Mouse (Mus musculus) gastrocnemius, adult 2 months (tissue): Measurements from ENCODE around the gene Mfap3. TPM values are rescaled to one million over a fixed set of nuclear protein-coding genes. Genes with fewer than 3 reads are reported as not detected.
A peak's percentile ranks its signal among the peaks of the same experiment; 100 is the strongest.

Experiments used
- DNase-seq: peaks from one replicate; pipeline ENCODE4 v3.0.0; 2022
- H3K27ac ChIP-seq: fragments of 200-600 bp; 2 replicates; pipeline ENCODE4 v1.8.1; 2022; ENCODE audit warnings: mild to moderate bottlenecking
- H3K4me3 ChIP-seq: fragments of 200-600 bp; 2 replicates; pipeline ENCODE4 v1.8.1; 2022; ENCODE audit warnings: mild to moderate bottlenecking, moderate library complexity
- CTCF ChIP-seq: fragments of 200-600 bp; IDR thresholded peaks from 2 replicates; pipeline ENCODE4 v1.8.1; 2022; ENCODE audit warnings: antibody characterized with exemption, mild to moderate bottlenecking, moderate library complexity
- intact Hi-C: fragments of 180-260 bp; cut with DNase I; formaldehyde crosslinking; loops from one replicate; pipeline ENCODE4 v1.15.1; 2025
- long read RNA-seq, 2 experiments: library from polyadenylated mRNA; stranded (forward); transcript quantifications; one replicate each; pipeline ENCODE4 v2.0.0; 2021
- total RNA-seq, 2 experiments: library from RNA; stranded (reverse); gene quantifications; 2 replicates each; pipeline ENCODE4 v1.2.3; 2021

The Mfap3 gene
- total RNA-seq = 1 to 10 TPM; 7.6 to 9.2 TPM
- long read RNA-seq, experiment 1, full-length matches to known transcripts = 7 of 7 reads
- long read RNA-seq, experiment 1, partial matches to known transcripts = 0 of 7 reads
- long read RNA-seq, experiment 1, other reads (novel, unspliced or antisense) = 0 of 7 reads
- long read RNA-seq, experiment 2, full-length matches to known transcripts = 6 of 7 reads
- long read RNA-seq, experiment 2, partial matches to known transcripts = 0 of 7 reads
- long read RNA-seq, experiment 2, other reads (novel, unspliced or antisense) = 1 of 7 reads

- intact Hi-C loops = no loop called here
- Histone ChIP-seq H3K27ac (peak within 1 kb of the TSS; percentile 91), H3K4me3 (peak within 1 kb of the TSS; percentile 96)
- no peak for TF ChIP-seq CTCF
- peak; percentile 95 for DNase-seq
Observed at GRCm38 (mm10) chr11:57518091-57518750, at the start of gene Mfap3, which contains the start of gene Fam114a2. Mfap3 (plus strand) TSS chr11:57518664. Fam114a2 (minus strand) TSS chr11:57518617.

- TF ChIP-seq CTCF = peak; percentile 45
- intact Hi-C loops = loop anchor here (5.0 kb wide), 1 partner anchor 1336 kb away; no protein-coding TSS in a partner anchor
- no peak overlapping the region for H3K4me3 ChIP-seq
- DNase-seq = no peak
- H3K27ac ChIP-seq = no peak overlapping the region
Observed at GRCm38 (mm10) chr11:57468706-57469105, 49.8 kb upstream of the Mfap3 start.

- H3K4me3 ChIP-seq = no peak overlapping the region
- DNase-seq = no peak
- TF ChIP-seq CTCF = no peak
- intact Hi-C loops = no loop called here
- no peak overlapping the region for H3K27ac ChIP-seq
Observed at GRCm38 (mm10) chr11:57470056-57470455, 48.4 kb upstream of the Mfap3 start.

GRCm38 (mm10) chr11:57470979-57471378 is 47.5 kb upstream of the Mfap3 start:
- intact Hi-C loops = no loop called here
- Histone ChIP-seq H3K27ac (no peak overlapping the region), H3K4me3 (no peak overlapping the region)
- DNase-seq = no peak
- no peak for TF ChIP-seq CTCF

GRCm38 (mm10) chr11:57474296-57474941 is 44.0 kb upstream of the Mfap3 start:
- H3K4me3 ChIP-seq = no peak overlapping the region
- H3K27ac ChIP-seq = no peak overlapping the region
- no peak for DNase-seq
- intact Hi-C loops = no loop called here
- no peak for TF ChIP-seq CTCF

- H3K27ac ChIP-seq = no peak overlapping the region
- intact Hi-C loops = no loop called here
- DNase-seq = peak; percentile 48
- H3K4me3 ChIP-seq = no peak overlapping the region
- TF ChIP-seq CTCF = peak; percentile 64
Observed at GRCm38 (mm10) chr11:57475119-57475518, 43.3 kb upstream of the Mfap3 start.

- Histone ChIP-seq H3K27ac (no peak overlapping the region), H3K4me3 (no peak overlapping the region)
- intact Hi-C loops = no loop called here
- DNase-seq = no peak
- TF ChIP-seq CTCF = no peak
Observed at GRCm38 (mm10) chr11:57478077-57478476, 40.4 kb upstream of the Mfap3 start.

- no peak for DNase-seq
- TF ChIP-seq CTCF = no peak
- no peak overlapping the region for H3K4me3 ChIP-seq
- no peak overlapping the region for H3K27ac ChIP-seq
- intact Hi-C loops = no loop called here
Observed at GRCm38 (mm10) chr11:57488436-57488835, 30.0 kb upstream of the Mfap3 start.

- intact Hi-C loops = no loop called here
- DNase-seq = no peak
- no peak overlapping the region for H3K4me3 ChIP-seq
- no peak overlapping the region for H3K27ac ChIP-seq
- TF ChIP-seq CTCF = no peak
Observed at GRCm38 (mm10) chr11:57496462-57497039, 21.9 kb upstream of the Mfap3 start.

GRCm38 (mm10) chr11:57497701-57498100 is 20.8 kb upstream of the Mfap3 start:
- no peak overlapping the region for H3K27ac ChIP-seq
- H3K4me3 ChIP-seq = no peak overlapping the region
- intact Hi-C loops = no loop called here
- no peak for TF ChIP-seq CTCF
- no peak for DNase-seq

GRCm38 (mm10) chr11:57498215-57498614 is 20.2 kb upstream of the Mfap3 start:
- no peak for TF ChIP-seq CTCF
- no peak overlapping the region for H3K27ac ChIP-seq
- H3K4me3 ChIP-seq = no peak overlapping the region
- DNase-seq = no peak
- intact Hi-C loops = no loop called here

GRCm38 (mm10) chr11:57503155-57503554 is 15.3 kb upstream of the Mfap3 start:
- DNase-seq = no peak
- intact Hi-C loops = no loop called here
- Histone ChIP-seq H3K4me3 (no peak overlapping the region), H3K27ac (no peak overlapping the region)
- no peak for TF ChIP-seq CTCF

GRCm38 (mm10) chr11:57506899-57507298 is 11.6 kb upstream of the Mfap3 start:
- DNase-seq = no peak
- Histone ChIP-seq H3K4me3 (no peak overlapping the region), H3K27ac (no peak overlapping the region)
- no peak for TF ChIP-seq CTCF
- intact Hi-C loops = no loop called here
